Mouse (Mus musculus): ENCODE results near the gene Fpr3.
A peak's percentile ranks its signal among the peaks of the same experiment; 100 is the strongest.
"Not testable (repeated sequence)": the region's sequence is repeated elsewhere in the genome, so short reads cannot be mapped to it uniquely, and the experiment has no call there.

Fpr3 gene

DNA sequence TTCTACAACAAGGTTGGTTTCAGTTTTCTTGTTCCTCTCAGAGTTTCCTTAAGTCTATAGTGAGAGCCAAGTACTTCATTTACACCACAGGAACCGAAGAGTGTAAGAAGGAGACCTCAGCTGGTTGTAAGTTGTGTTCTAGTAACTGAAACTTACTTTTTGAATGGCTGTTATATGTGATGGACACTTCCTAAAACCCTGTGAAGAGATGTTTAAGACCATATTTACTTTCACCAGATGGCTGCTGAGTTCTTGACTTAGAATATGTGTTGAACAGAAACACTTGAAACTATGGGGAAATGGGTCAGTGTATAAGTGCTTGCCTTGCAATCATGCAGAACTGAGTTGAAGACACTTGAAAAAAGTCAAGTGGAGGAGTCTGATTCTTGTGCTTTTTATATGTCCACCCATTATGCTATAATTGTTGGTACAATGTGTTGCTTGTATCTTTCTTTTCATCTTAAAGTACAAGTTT, at the start of gene Fpr3, which contains the start of gene Fpr2:
Gene Fpr3, plus strand, starts transcription at position 79 of the 475 bp plus-strand sequence.
Gene Fpr2, plus strand, starts transcription at position 51 of the 475 bp plus-strand sequence.
- DNase-seq (ENCODE audit: low read depth, low spot score), result no peak

DNA sequence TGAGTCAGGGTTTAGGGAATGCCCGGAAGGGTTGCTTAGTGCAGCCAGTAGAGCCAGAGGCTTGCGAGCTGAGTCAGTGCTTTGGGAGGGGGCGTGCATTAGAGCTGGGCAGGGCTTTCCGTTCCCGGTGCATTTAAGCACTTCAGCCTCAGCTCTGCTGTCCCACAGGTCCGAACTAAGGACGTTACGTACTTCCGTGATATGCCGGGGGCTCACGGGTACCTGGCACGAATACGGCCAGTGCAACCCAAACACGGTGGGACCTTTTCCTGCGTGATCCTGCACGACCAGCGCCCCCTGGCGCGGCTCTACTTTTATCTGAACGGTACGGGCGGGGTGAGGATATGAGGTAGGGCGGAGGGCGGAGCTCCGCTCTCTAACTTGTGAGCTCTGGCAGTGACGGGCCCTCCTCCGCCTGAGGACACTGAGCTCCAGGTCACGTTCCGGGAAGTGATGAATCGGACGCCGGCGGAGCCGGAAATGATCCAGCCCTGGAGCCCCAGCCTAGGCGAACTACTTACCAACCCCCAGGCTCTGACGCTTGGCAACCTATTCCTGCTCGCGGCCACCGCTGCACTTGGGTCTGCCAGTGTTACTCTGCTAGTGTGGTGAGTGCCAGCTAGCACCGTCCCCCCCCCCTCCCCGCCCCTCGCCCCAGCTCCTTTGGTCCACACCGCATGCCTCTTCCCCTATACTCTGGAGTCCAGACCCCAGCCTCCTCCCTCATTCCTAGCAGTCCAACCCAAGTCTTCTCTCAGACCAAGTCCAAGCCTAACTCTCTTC, 49.5 kb upstream of the Fpr3 start:
- peak; percentile 86 for DNase-seq (ENCODE audit: low read depth, low spot score)

GRCm38 (mm10) chr17:17839276-17839675, 48.4 kb upstream of the Fpr3 start:
- DNase-seq (ENCODE audit: low read depth, low spot score), result no peak

- no peak for DNase-seq (ENCODE audit: low read depth, low spot score)
Observed at GRCm38 (mm10) chr17:17840796-17841195, 46.9 kb upstream of the Fpr3 start.

GRCm38 (mm10) chr17:17843534-17844261, 44.0 kb upstream of the Fpr3 start:
- no peak for DNase-seq (ENCODE audit: low read depth, low spot score)

GRCm38 (mm10) chr17:17844606-17845005, 43.0 kb upstream of the Fpr3 start:
- not testable (repeated sequence) for DNase-seq (ENCODE audit: low read depth, low spot score)

GRCm38 (mm10) chr17:17845187-17846027, 42.2 kb upstream of the Fpr3 start:
- DNase-seq (ENCODE audit: low read depth, low spot score), result no peak

- no peak for DNase-seq (ENCODE audit: low read depth, low spot score)
Observed at GRCm38 (mm10) chr17:17848988-17849387, 38.7 kb upstream of the Fpr3 start.

GRCm38 (mm10) chr17:17849906-17850712, 37.5 kb upstream of the Fpr3 start:
- DNase-seq (ENCODE audit: low read depth, low spot score), result no peak

GRCm38 (mm10) chr17:17855064-17855838, 32.4 kb upstream of the Fpr3 start, which contains the start of gene Has1:
Has1 (minus strand) TSS chr17:17855205.
- no peak for DNase-seq (ENCODE audit: low read depth, low spot score)

- DNase-seq (ENCODE audit: low read depth, low spot score), result no peak
Observed at GRCm38 (mm10) chr17:17856612-17857011, 31.0 kb upstream of the Fpr3 start.

DNA sequence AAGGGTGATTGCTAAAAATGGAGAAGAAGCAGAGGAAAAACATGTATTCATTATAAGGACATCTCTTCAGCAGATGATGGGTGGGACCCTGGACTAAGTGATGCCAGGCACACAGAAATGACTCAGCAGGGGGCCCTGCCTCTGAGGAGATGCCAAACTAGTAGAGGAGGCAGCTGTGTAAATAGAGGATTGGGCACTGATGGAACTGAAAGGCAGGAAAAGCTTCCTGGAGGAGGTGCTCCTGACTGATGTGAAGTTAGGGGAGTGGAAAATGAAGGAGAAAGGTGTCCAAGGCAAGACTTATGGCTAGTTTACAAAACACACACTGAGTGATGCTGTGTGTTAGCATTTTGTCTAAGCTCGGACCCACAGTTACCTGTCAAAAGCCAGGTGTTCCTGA, 30.2 kb upstream of the Fpr3 start:
- no peak for DNase-seq (ENCODE audit: low read depth, low spot score)

DNA sequence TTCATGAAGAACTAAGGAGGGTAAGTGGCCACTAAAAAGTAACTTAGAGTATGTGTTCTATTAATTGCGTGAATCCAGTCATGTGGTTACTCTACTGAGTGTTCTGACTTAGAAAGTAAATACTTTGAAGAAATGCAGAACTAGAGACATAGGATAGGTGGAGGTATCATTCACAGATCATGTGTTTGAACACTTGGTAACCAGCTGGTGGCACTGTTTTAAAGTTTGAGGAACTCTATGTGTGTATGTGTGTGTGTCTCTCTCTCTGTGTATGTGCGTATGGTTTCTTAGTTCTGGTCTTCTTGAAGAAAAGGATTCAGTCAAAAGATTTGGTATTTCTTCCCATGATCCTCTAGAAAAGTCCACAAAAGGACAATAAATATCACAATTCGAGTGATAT, 27.5 kb upstream of the Fpr3 start:
- DNase-seq (ENCODE audit: low read depth, low spot score), result no peak

GRCm38 (mm10) chr17:17862360-17862759, 25.3 kb upstream of the Fpr3 start:
- no peak for DNase-seq (ENCODE audit: low read depth, low spot score)

DNA sequence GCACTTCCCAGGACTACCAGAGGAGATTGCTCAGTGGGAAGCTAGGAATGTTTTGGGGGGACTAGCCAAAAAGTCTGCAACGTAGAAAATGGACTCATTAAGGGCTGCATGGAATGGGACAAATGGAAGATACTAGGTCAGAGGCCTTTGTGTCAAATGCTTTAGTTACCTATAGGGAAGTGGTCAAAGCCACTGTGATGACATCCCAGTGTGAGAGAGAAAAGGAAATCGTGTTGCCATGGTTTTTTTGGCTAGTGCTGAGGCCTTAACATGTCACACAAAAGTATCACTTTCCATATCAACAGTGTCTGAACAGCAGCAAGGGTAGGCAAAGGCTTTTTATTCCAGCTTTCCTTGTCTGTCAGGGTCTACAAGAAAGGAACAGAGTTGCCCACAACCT, 22.5 kb upstream of the Fpr3 start:
- no peak for DNase-seq (ENCODE audit: low read depth, low spot score)

- DNase-seq (ENCODE audit: low read depth, low spot score), result no peak
Observed at GRCm38 (mm10) chr17:17866801-17867469, 20.7 kb upstream of the Fpr3 start.

GRCm38 (mm10) chr17:17870892-17871550, 16.6 kb upstream of the Fpr3 start:
- no peak for DNase-seq (ENCODE audit: low read depth, low spot score)

DNA sequence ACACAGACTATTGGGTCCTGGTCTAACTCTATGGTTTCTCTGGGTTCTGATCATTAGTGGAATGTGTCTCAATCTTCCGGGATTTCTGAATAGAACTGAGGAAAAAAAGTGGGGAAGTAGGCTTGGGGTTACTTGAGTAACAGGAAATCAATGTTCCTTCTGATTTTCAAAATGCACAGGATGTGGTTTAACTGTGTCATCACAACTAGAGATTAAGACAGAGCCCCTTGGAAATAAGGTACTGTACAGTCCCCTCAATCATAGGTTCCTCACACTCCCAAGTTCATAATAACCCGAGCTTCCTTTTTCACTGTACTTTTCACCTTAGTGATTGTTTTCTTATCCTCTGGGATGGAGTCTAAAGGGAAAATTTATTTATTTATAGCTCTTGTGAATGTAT, 16.0 kb upstream of the Fpr3 start:
- no peak for DNase-seq (ENCODE audit: low read depth, low spot score)

DNA sequence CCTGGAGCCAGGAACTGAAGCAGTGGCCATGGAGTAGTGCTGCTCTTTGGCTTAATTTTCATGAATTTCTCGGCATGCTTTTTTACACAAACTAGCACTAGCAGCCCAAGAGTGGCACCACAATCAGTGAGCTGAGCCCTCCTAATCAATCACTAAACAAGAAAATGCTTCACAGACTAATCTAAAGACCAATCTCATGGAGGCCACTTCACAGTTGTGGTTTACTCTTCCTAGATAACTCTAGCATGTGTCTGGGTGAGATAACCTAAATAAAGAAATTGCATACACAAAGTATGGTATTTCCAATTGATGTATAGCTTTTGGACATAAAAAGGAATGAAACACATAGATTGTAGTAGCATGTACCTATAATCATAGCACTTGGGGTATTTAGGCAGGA, 8.3 kb upstream of the Fpr3 start:
- DNase-seq (ENCODE audit: low read depth, low spot score), result no peak
